Mouse (Mus musculus) frontal cortex, postnatal 14 days (tissue): ENCODE results near the gene Pxylp1.

ENCODE experiments used
- DNase-seq, 2 experiments: peaks; one replicate each; pipeline ENCODE4 v3.0.0; 2022; ENCODE audit warnings: low spot score in 2 of 2

Pxylp1 gene

DNA sequence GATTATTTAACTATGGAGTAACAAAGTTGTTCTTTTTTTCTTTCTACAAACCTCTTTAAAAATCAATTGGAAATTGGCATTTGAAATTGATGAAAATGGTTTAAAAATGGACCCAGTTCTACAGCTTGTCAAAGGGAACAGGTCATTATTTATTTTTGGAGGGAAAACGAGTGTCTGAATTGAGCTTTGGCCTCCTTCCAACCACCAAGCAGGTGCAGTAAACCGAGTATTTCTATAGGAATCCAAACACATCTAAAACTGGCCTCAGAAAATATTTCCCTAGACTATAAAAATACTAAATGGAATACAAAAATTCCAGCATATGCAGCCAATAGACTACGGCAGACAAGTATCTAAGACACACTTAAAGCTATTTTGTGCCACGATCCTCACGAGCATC is 68.9 kb downstream of the Pxylp1 start:
- DNase-seq = no peak

DNA sequence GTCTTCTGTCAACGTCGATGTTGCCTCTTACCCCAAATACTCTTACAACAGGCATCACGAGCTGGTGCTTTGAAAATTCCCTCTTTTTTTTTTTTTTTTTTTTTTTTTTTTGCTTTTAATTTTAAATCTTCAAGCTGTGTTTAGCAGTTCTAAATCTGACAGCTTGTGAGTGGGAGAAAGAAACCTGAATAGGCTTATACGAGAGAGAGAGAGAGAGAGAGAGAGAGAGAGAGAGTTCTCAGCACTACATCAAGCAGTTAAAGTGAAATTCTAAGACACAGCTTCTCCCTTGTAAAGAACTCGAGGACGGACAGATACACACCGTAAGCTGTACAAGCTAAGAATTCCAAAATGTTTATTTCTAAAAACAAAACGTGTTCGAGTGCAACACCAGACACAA is 69.5 kb downstream of the Pxylp1 start:
- no peak for DNase-seq

GRCm38 (mm10) chr9:96818822-96819481 is 73.5 kb downstream of the Pxylp1 start:
- no peak for DNase-seq

DNA sequence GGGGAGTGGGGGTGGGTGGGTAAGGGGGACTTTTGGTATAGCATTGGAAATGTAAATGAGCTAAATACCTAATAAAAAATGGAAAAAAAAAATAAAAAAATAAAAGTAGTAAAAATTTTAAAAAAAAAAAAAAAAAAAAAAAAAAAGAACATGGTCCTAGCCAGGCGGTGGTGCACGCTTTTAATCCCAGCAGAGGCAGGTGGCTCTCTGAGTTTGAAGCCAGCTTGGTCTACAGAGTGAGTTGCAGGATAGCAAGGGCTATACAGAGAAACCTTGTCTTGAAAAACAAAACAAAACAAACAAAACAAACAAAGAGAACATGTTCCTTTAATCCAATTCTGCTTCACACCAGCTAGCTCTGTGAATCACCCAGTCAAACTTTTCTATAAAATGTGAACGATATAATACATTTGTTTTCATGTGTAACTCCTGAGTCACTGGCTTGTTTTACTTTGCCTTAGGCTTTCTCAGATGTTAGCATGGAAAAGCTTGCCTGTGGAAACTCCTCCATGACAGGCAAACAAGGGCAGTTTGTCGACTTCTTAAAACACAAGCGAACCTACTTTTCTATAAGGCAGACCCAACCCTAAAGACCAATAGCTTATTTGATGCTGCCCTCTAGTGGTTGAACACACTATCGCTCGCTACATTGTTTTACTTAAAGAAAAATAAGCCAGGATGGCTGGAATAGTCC is 74.2 kb downstream of the Pxylp1 start:
- DNase-seq = peak in 1 of 2 experiments; percentile 49

DNA sequence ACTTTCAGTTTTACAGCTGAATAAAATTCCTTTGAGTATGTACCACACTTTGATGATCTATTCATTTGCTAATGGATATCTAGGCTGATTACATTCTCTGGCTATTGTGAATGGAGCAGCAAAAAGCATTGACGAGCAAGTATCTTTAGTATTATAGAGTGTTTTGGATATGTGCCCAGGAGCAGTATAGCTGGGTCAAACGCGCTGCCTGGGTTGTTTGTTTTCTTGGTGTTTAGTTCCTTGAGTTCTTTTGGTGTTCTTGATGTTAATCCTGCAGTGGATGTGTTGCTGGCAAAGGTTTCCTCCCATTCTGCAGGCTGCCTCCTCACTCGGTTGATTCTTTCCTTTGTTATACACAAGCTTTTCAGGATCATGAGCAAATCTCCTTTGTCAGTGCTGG is 80.5 kb downstream of the Pxylp1 start:
- DNase-seq = no peak

DNA sequence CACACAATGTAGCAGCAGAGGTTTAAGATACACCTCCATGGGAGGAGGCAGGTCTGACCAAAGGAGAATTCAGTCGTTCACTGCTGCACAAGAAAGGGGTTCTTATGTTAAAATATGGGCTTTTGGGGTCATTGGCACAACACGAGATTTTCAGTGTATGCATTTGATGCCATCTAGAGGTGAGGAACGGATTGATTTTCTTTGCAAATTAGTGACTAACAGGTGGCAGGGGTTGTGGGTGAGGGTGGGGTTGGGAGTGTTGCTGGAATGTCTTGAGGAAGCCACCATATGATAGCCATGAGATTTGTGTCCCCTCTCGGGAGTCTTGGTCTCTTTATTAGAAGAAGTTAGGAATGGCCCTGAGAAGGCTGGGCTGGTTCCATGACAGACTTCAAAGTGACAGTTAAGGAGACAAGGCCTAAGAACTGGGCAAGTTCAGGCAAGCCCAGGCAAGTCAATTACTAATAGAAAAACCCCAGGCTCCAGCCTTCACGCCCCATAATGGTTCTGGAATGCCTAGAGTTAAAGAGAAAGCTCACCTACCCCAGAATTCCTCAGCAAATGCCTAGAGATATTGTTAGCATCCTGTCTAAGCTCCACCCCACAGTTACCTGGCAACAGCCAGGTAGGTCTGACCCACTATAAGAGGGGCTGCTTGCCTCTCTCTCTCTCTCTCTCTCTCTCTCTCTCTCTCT is 92.2 kb downstream of the Pxylp1 start:
- DNase-seq = no peak

DNA sequence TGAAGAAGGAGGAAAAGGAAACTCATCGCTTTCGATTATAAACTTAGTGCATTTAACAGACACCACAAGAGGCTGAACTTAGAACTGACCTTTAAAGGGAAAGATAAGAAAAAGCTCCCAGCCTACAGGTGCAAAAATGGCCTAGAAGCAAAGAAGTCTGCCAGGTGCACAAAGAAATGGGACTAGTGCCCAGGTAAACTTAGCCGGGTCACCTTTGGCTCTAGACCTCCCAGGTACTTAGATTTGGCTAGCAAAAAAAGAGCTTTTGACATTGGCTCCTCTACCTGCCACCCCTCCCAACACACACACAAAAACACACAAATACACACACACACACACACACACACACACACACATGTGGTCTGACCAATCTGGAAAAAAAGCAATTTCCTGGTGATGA is 95.2 kb downstream of the Pxylp1 start:
- DNase-seq = no peak

DNA sequence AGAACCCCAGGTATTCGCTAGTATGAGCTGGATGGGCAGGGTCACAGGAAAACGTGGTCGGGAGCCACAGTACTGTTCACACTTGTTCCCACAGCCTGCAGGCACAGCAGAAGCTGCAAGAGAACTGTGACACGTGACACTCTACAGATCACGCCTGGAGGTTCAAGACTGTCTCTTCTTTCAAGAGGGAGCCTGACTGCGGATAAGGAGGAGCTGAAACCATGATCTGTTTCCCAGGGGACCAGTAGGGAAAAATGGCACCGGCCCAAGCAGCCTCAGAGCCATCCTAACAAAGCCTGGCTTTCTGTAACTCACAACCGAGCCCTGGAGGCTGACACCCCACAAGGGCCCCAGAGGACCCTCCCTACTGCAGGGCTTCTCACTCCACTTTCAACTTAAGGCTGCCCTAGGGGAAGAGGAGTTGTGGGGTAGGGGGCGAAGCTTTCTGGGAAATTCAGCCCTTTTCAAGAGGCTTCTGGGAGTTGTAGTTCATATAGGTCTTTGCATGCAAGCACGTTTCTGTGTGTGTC is 97.0 kb downstream of the Pxylp1 start:
- DNase-seq = peak; percentile 15 to 25

DNA sequence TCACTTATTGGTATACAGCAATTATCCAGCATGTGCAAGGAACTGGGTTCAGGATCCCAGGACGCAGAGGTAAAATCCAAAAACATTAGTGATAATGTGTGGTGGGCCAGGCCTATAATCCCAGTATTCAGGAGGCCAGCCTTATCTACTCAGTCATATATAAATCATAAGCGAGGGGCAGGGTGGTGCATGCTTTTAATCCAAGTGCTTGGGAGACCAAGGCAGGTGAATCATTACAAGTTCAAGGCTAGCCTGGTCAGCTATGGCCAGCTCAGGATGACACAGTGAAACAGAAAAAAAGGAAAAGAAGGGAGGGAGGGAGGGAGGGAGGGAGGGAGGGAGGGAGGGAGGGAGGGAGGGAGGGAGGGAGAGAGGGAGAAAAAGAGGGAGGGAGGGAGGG is 97.9 kb downstream of the Pxylp1 start:
- DNase-seq = no peak

- DNase-seq = no peak
These were observed 99.9 kb downstream of the Pxylp1 start for GRCm38 (mm10) chr9:96792543-96792942.

GRCm38 (mm10) chr9:96790389-96791007 is 102.0 kb downstream of the Pxylp1 start:
- no peak for DNase-seq

GRCm38 (mm10) chr9:96789906-96790305 is 102.6 kb downstream of the Pxylp1 start:
- no peak for DNase-seq

DNA sequence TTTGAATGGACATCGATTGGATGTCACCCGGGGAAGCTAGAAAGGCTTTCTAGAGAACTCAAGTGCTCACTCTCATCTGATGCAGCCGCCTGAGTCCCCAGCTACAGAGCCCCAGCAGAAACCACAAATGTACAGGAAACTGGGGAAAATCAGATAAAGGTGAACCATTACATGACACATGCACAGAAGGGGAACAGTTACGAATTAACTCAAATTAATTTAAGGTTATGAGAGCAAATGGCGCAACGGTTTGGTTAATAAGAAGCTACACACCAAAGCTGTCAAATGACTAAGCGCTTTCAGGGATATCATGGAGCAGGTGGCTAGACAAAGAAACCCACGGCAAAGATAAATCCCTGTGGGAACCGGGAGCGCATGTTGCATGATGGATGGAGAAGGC is 104.7 kb downstream of the Pxylp1 start:
- DNase-seq = no peak

- no peak for DNase-seq
These were observed 106.6 kb downstream of the Pxylp1 start for GRCm38 (mm10) chr9:96785871-96786342.

DNA sequence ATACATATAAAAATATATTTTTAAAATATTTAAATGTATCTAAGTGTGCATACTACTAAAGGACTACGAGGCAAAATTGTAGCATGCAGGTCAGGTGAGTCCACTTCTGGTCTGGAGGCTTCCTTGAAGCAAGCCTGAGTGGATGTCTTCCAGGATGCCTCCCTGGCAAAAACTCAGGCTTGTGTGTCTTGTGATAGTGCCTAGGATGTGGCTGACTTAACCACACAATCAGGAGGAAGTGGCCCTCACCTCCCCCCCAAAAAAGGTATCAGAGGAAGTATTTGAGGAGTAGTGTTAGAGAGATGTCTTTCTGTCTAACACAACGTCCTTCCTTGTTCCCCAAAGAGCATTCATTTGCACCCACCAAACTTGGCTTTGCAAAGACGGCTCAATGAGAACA is 107.3 kb downstream of the Pxylp1 start:
- no peak for DNase-seq

GRCm38 (mm10) chr9:96783667-96784066 is 108.8 kb downstream of the Pxylp1 start:
- no peak for DNase-seq

- no peak for DNase-seq
These were observed 109.2 kb downstream of the Pxylp1 start for GRCm38 (mm10) chr9:96783258-96783657.

- DNase-seq = no peak
These were observed 110.4 kb downstream of the Pxylp1 start for GRCm38 (mm10) chr9:96782062-96782461.
